ENCODE assay signal across 10 mouse cellular contexts in genomic region chr16:93744049-93744490, GRCm38 (mm10). TPM values are rescaled to one million over a fixed set of nuclear protein-coding genes. Genes with fewer than 3 reads are reported as not detected.
A peak's percentile ranks its signal among the peaks of the same experiment; 100 is the strongest.
DNase-seq lines count a peak whose midpoint lies in the region; ATAC-seq and TF ChIP-seq lines count a peak whose summit lies in the region.
"Had no signal": no experiment of that assay in that cellular context is flagged by ENCODE, and none has a peak within 500 bp of the region (broad histone marks: within the 10 kb centered on the region; RNA-seq: fewer than 3 reads in every experiment).

No protein-coding gene starts in this region.

- TF ChIP-seq CTCF in intestine, postnatal 0 days (IDR thresholded peaks at IDR 0.05; ENCODE audit: low read depth), result peak; percentile 51

- H3K27me3 ChIP-seq in intestine, postnatal 0 days (replicated peaks; ENCODE audit: control insufficient read depth, insufficient read depth, low read length), result no peaks in the 10 kb centered on the region
- H3K27me3 ChIP-seq in stomach, embryonic 14.5 days (ENCODE audit: control insufficient read depth, insufficient read depth, low read length), result no peaks in the 10 kb centered on the region
- no peaks in the 10 kb centered on the region for H3K27me3 ChIP-seq in midbrain, embryonic 11.5 days (ENCODE audit: control insufficient read depth, insufficient read depth, low read length)

- no peaks in the 10 kb centered on the region for H3K9me3 ChIP-seq in intestine, postnatal 0 days (ENCODE audit: control insufficient read depth)
- H3K9me3 ChIP-seq in stomach, embryonic 14.5 days (ENCODE audit: control insufficient read depth, low read depth, low read length), result no peaks in the 10 kb centered on the region
- H3K9me3 ChIP-seq in midbrain, embryonic 11.5 days (ENCODE audit: control insufficient read depth, low read length), result no peaks in the 10 kb centered on the region

- H3K4me1 ChIP-seq in intestine, postnatal 0 days (replicated peaks; ENCODE audit: control insufficient read depth, insufficient read depth, low read length), result no peaks in the 10 kb centered on the region; the same call in 1 of the 2 replicates
- peaks cover 8% of the 10 kb centered on the region; the same call in 1 of the 2 replicates for H3K4me1 ChIP-seq in stomach, embryonic 14.5 days (ENCODE audit: control insufficient read depth, insufficient read depth, low read length)
- no peaks in the 10 kb centered on the region for H3K4me1 ChIP-seq in midbrain, embryonic 11.5 days (ENCODE audit: control insufficient read depth, insufficient read depth, low read length)

- ATAC-seq in frontal cortex, adult (ENCODE audit: low TSS enrichment), result peak; percentile 45; the same call in 1 of the 2 replicates
- ATAC-seq in intestine, postnatal 0 days, result peak; percentile 39
- ATAC-seq in stomach, embryonic 14.5 days (ENCODE audit: insufficient number of reproducible peaks, insufficient read depth, low FRiP score, low read depth), result peak; percentile 20; the same call in 1 of the 2 replicates
- ATAC-seq in midbrain, embryonic 11.5 days (ENCODE audit: low FRiP score), result no peak

- H3K4me2 ChIP-seq in intestine, postnatal 0 days (replicated peaks; ENCODE audit: low read depth), result no peak overlapping the region
- no peak overlapping the region for H3K4me2 ChIP-seq in stomach, embryonic 14.5 days (replicated peaks; ENCODE audit: low read depth, low read length)
- no peak overlapping the region for H3K4me2 ChIP-seq in midbrain, embryonic 11.5 days

- peaks cover 29% of the 10 kb centered on the region; the same call in 1 of the 2 replicates for H3K36me3 ChIP-seq in intestine, postnatal 0 days (ENCODE audit: control insufficient read depth, insufficient read depth)
- no peaks in the 10 kb centered on the region for H3K36me3 ChIP-seq in stomach, embryonic 14.5 days (ENCODE audit: control insufficient read depth, insufficient read depth, low read length)
- no peaks in the 10 kb centered on the region for H3K36me3 ChIP-seq in midbrain, embryonic 11.5 days (ENCODE audit: control insufficient read depth, insufficient read depth, low read length)

- no peak overlapping the region for H3K4me3 ChIP-seq in intestine, postnatal 0 days (ENCODE audit: low read depth, low read length)
- no peak overlapping the region for H3K4me3 ChIP-seq in stomach, embryonic 14.5 days (ENCODE audit: low read depth, low read length)
- H3K4me3 ChIP-seq in midbrain, embryonic 11.5 days (ENCODE audit: low read depth, low read length), result no peak overlapping the region

- H3K27ac ChIP-seq in intestine, postnatal 0 days (ENCODE audit: low read depth, low read length), result peak overlapping the region; percentile 66
- no peak overlapping the region for H3K27ac ChIP-seq in stomach, embryonic 14.5 days (ENCODE audit: low read length)
- no peak overlapping the region for H3K27ac ChIP-seq in midbrain, embryonic 11.5 days (ENCODE audit: low read depth, low read length)

- 40% methylated on average over 5 of the region's 5 CpGs for WGBS in intestine, postnatal 0 days
- 58% methylated on average over 5 of the region's 5 CpGs for WGBS in stomach, embryonic 14.5 days
- WGBS in midbrain, embryonic 11.5 days, result 74% methylated on average over 5 of the region's 5 CpGs

- DNase-seq in frontal cortex, postnatal 14 days (ENCODE audit: low spot score in 2 of 2), result no peak
- DNase-seq in spleen, adult 12 weeks (ENCODE audit: low spot score), result peak; percentile 14
- DNase-seq in spleen, adult 18-20 months, result no peak
- no peak for DNase-seq in testis, postnatal 14 days (ENCODE audit: low spot score)
- no peak for DNase-seq in midbrain, embryonic 11.5 days (ENCODE audit: low spot score, missing footprints)
- DNase-seq: cerebellum, adult 18-20 months; thymus, adult 2 months had no signal

- H3K9ac ChIP-seq in intestine, postnatal 0 days (ENCODE audit: low read depth, low read length), result no peak overlapping the region
- H3K9ac ChIP-seq in stomach, embryonic 14.5 days (replicated peaks; ENCODE audit: low read depth, low read length), result no peak overlapping the region
- H3K9ac ChIP-seq in midbrain, embryonic 11.5 days (ENCODE audit: low read length), result no peak overlapping the region

RNA-seq across cellular contexts. Expression of gene Dop1b, which starts 32.4 kb away (rescaled TPM):
- polyA plus RNA-seq in intestine, postnatal 0 days (2015; fragmentation: Nextera tagmentation; extraction: Ambion mirVana), result 17.2 and 21.2 TPM in 2 replicates
- polyA plus RNA-seq in stomach, embryonic 14.5 days (2014; fragmentation: Nextera tagmentation; extraction: Ambion mirVana), result 20.4 and 24.7 TPM in 2 replicates
- polyA plus RNA-seq in midbrain, embryonic 11.5 days (2014; fragmentation: Nextera tagmentation; extraction: Ambion mirVana), result 11.7 and 12.7 TPM in 2 replicates
